Mouse (Mus musculus): ENCODE measurements around the gene Magi1.

DNA sequence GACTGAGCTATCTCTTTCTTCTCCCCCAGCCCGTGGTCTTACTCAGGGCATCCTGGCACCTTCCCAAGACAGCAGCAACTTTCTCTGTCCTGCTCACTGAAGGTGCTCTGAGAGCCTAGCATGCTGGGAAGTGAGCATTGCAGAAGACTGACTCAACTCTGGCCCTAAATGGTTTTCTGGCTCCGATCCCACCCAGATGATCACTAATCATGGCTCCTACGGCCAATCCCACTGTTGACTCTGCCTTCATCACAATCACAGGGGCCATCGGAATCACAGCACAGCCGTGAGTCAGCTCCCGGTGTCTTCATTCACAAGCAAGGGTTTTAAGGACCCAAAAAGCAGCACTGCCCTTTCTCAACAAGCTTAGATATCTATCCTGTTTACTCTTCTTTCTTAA lies 58.6 kb downstream of the Magi1 start:
- no peak for TF ChIP-seq CTCF (IDR thresholded peaks at IDR 0.05; ENCODE audit: insufficient read depth, low read depth, low read length)
- TF ChIP-seq POLR2A (IDR thresholded peaks at IDR 0.05; ENCODE audit: insufficient read depth, low read depth, low read length) = no peak

Measured in olfactory bulb, adult 2 months (tissue).